Mouse (Mus musculus) CH12.LX (cell line): Measurements from ENCODE around the gene Tanc1.

ENCODE experiments used
- CTCF ChIP-seq, 2 experiments: IDR thresholded peaks in 1 of 2; conservative IDR thresholded peaks in 1 of 2; 2 replicates each; pipeline ENCODE4 v1.5.1; 2011 to 2012; ENCODE audit warnings: low read depth in 2 of 2, low read length in 2 of 2, improper control_type of control experiment in 1 of 2, inconsistent platforms in 1 of 2, mild to moderate bottlenecking in 1 of 2, moderate library complexity in 1 of 2
- E2F4 ChIP-seq: IDR thresholded peaks from 2 replicates; pipeline ENCODE4 v1.6.1; 2011; ENCODE audit warnings: low read depth, low read length, improper control_type of control experiment; ENCODE audit not compliant: insufficient replicate concordance
- HCFC1 ChIP-seq: IDR thresholded peaks from 2 replicates; pipeline ENCODE4 v1.6.1; 2012; ENCODE audit warnings: low read depth, mild to moderate bottlenecking, inconsistent platforms, low read length, improper control_type of control experiment
- JUND ChIP-seq: conservative IDR thresholded peaks from 2 replicates; pipeline ENCODE4 v1.6.1; 2011; ENCODE audit warnings: low read depth, low read length, improper control_type of control experiment
- MAX ChIP-seq: IDR thresholded peaks from 2 replicates; pipeline ENCODE4 v1.6.1; 2011; ENCODE audit warnings: low read length, improper control_type of control experiment
- MAZ ChIP-seq: IDR thresholded peaks from 2 replicates; pipeline ENCODE4 v1.6.1; 2012; ENCODE audit warnings: low read depth, mild to moderate bottlenecking, inconsistent platforms, low read length, improper control_type of control experiment, moderate library complexity
- MXI1 ChIP-seq: IDR thresholded peaks from 2 replicates; pipeline ENCODE4 v1.6.1; 2011; ENCODE audit warnings: mild to moderate bottlenecking, low read depth, low read length, improper control_type of control experiment
- POLR2A ChIP-seq: IDR thresholded peaks from 2 replicates; pipeline ENCODE4 v1.6.1; 2011; ENCODE audit warnings: low read depth, mild to moderate bottlenecking, improper control_type of control experiment, low read length
- ZC3H11A ChIP-seq: IDR thresholded peaks from 2 replicates; pipeline ENCODE4 v1.6.1; 2012; ENCODE audit warnings: low read depth, mild to moderate bottlenecking, inconsistent platforms, low read length, improper control_type of control experiment

DNA sequence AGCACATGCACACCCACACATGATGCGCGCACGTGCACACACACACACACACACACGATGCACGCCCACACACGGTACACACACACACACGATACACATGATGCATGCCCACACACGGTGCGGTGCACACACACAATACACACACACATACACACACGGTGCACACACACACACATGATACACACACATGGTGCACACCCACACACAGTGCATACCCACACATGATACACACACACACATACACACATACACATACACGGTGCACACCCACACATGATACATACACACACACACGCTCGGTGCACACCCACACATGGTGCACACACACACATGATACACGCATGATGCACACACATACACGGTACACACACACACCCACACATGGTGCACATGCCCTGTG, 206.8 kb downstream of the Tanc1 start:
- TF ChIP-seq MXI1: no peak
- no peak for TF ChIP-seq POLR2A
- no peak for TF ChIP-seq CTCF (conservative IDR thresholded peaks at IDR 0.05 in 1 of 2, IDR thresholded peaks at IDR 0.05 in 1 of 2; ENCODE audit: low read depth in 2 of 2, low read length in 2 of 2)
- no peak for TF ChIP-seq ZC3H11A
- no peak for TF ChIP-seq MAZ
- no peak for TF ChIP-seq JUND
- TF ChIP-seq MAX: no peak
- no peak for TF ChIP-seq HCFC1
- no peak for TF ChIP-seq E2F4
